Mouse (Mus musculus) c-Kit-positive CD71-negative TER-119-negative erythroid progenitor cells, embryonic 14.5 days (primary cell): ENCODE measurements around the gene Itsn1.

Experiments used
- DNase-seq: peaks from one replicate; pipeline ENCODE4 v3.0.0-alpha.2; 2013; ENCODE audit warnings: low read depth

Gene Itsn1

DNA sequence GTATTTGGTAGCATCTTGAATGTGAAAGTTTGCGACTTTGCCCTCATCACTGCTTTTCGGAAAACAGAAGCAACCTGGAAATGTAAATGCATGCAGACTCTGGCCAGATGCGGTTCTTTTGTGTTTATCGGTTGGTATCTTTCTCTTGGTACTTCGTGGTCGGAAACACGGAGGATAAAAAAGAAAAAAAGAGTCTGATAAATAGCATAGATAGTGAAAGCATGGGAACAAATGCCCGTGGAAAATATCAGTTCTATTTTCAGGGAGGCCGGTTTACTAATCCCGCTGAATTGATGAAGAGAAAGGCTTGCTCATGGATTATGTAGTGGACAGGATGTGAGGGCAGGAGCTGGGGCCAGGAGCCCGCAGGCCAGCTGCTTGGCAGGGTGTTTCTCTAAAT is 1.4 kb downstream of the Itsn1 start:
- no peak for DNase-seq

DNA sequence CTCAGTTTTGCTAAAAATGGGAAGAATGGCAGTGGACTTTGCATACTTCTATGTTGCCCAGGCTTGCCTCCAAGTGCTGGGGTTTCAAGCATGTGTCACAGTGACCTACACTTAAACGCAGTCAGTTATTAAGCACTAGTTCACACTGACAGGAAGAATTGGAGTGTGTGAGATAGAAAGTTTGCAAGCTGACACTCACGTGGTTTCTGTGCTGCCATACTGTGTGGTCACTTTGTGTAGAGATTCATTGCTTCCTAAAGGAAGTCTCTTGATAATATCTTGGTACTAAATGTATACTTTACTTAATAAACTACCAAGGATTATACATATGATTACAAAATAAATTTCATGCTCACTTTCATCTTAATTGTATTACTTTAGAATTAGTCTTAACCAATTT is 3.7 kb downstream of the Itsn1 start:
- no peak for DNase-seq

DNA sequence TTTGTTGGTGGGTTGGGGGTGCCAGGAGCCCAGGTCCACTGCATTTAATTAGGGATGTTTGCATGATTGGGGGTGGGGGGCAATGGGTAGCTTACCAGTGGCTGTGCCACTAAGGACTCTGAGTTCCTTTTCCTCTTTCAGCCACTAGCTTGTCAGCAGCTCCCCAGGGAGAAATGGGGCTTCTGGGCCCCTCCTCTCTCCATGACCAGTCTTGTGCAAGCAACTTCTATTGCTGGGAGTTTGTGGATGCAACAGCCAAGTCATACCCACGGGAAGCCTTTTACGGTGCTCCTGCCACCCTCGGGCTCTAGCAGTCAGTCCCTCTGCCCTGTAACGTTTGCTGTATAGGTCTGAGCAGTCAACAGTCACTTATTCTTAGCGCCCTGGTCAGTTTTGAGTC is 5.7 kb downstream of the Itsn1 start:
- no peak for DNase-seq

DNA sequence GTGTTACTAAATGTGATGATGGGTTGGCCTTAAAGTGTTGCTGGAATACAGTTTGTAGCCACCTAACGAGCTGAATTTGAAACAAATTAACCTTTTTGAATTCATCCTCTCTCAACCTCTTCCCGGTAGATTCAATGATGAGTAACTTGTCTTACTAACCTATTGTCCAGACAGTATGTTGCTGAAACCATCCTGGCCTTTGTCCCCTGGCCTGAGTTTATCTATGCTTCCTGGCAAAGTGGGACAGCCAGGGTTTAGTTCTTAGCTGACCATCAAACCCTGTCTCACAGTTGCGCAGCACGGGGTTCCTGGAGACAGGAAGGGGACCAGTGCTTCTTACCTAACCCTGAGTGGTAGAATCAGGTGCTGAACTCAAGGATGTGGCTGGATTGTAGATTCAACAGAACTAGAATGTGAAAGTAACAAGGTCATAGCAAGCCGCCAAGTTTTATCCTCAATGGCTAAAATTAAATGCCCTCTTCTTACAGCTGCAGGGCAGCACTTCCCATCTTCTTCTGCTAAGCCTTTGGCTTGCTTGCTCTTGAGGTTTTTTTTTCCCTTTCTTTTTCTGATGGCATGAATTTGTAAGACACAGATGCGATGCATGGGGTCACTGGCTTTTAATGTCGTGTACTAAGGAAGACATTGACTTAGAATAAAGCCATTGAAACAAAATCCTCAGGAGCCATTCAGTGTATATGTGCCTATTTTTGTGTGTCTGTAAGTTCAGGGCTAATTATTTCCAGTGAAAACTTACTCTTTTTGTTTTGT is 7.2 kb downstream of the Itsn1 start:
- no peak for DNase-seq

DNA sequence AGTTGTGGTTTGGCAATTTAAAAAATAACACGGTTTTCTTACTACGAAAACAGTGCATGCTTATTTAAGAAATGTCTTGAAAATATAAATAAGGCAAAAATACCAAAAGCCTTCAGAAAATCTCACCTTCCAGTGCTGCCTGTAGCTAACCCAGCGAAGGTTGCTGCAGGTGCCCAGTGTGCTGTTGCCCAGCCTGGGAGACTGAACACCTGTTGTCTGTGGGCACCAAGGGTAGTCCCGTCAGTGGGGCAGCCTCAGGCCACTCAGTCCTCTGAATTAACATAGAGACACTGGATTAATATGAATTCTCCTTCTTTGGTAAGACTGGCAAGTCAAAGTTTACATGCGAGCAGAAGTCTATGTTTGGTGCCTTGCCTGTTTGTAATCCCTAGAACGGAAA is 9.4 kb downstream of the Itsn1 start:
- no peak for DNase-seq

DNA sequence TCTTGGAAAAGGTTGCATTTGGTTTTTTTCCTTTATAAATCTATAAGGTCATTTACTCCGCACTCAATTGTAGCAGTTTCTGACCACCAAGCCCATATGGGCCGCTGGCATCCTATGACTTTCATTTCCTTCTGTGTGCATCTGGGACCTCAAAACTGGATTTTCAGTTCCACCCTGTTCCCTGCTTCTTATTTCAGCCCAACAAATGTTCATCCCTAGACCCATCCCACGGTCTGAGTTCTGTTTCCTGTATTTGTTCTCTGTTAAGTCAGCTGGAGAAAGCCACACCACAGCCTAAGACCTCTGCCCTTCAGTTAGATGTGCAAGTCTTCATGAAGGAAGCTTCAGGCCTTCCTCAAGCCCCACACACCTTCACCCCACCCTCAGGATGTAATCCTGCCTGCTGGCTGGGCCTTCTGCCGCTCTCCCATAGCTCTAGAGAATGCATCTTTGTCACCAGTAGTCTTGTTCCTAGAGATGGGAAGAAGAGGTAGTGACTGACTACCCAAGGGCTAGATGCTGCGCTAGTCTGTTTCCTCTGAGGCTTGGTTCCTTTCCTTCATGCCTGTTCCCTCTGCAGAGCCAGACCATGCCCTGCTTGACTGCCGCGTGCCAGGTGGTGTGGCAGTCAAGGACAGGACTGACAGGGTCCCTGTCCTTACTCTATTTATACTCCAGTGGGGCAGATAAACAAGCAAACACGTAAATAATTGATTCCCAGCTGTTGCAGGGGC is 11.3 kb downstream of the Itsn1 start:
- no peak for DNase-seq

DNA sequence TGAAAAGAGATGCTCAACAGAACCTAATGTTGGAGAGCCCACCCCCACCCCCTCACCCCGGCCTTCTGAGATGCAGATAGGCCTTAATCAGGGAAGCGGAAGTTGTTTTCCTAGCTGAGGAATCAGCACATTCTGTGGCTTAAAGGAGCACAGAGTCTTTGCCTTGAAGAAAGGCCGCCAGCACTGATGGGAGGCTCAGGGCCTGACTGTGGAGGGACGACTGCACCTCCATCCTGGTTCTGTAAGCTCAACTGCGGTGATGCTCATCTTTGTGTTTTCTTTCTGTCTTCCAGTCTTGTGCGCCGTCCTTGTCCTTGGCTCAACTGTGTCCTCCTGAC is 11.8 kb downstream of the Itsn1 start:
- no peak for DNase-seq

DNA sequence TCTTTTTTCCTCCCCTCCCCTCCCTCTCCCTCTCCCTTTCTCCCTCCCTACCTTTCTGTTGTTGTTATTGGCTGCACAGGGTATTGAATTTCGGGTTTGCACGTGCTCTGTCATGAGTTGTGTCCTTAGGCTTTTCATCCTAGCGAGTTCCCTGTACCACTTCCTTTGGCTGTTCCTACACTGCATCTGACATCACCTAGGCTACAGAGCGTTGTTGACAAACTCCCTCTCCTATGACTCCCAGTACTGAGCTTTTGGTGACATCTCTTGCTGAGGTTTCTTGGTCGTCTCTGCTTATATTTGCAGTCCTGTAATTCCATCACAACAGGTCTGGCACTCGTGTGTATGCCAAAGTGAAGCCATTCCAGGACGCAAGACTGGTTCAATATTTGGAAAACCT is 14.0 kb downstream of the Itsn1 start:
- DNase-seq, result no peak

DNA sequence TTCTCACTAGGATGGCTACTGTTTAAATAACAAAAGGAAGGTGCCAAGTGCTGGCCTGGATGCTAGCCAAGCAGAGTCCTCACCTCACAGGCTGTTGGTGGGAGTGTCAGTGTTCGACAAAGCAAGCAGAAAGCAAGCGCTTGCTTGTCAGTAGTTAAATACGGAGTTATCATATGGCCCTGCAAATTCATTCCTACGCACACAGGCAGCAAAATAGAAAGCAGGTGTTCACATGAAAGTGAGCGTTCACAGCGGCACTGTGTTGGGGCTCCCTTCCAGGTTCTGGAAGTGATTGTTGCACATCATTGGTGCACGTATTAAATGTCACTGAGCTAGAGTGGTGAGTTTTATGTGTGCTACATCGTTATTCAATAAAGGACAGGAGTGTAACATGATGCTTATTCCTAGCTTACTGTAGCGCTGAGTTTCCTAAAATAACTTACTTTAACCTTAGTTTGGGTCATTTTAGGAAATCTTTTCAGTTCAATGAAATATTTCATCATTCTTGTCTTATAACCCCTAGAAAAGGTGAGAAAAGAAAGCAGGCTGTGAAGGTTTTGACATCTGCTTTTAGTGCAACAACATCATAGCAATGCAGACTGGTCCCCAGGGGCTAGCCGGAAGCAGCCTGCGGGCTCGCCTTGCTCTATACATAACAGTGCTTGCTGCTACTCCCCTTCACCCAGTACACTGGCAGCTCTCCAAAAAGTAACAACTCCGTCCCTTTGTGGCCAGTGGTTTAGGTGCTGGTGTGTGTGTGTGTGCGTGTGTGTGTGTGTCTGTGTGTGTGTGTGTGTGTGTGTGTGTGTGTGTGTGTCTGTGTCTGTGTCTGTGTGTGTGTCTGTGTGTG is 17.2 kb downstream of the Itsn1 start:
- no peak for DNase-seq

DNA sequence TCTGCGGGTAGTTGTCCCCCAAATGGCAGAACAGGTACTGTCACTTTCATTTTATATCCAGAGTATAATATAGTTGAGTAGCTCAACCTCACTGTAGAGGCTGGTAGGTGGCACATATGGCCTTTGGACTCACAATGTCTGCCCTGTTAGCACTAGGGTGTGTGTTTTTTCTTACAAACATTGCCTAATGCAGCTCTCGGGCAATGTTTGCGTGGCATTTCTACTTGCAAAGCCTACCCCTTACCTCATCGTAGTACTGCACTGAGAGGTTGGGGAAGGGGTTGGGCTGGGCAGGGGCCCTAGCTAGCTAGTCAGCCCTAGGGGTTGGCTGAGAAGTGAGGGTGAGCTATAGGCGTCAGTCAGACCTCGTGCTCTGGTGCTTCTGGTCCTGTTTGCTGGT is 18.5 kb downstream of the Itsn1 start:
- DNase-seq, result no peak

DNA sequence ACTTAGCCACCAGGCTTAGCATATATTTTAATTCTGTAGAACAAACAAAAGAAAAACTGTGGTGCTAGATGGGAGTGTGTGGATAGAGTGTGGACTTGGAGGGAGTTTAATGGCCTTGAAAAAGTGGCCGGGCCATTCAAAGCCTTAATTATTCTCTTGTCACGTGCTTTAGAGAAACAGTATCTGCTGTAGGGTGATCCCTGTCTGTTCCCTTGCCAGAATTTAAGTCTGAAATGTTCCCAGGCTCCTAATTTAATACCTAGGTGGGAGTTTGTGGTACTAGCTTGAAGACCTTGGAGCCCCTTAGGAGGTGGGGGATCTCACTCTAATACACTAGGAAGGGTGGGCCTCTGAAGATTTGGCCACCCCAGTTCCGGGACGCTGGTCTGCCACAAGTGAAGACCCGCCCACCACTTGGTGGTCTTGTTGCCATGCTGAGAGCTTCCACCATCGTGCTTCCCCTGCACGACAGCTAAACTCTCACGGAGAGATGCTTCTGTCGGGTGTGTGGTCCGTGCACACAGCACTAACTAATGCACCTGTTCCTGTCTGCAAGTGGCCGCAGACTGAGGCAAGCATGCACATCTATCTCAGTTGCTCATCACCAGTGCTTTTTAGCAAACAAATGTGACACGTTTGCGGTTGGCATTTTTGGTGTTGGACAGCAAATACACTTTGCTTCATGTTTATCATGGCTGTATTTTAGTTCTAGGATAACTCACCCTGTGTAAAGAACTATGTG is 22.7 kb downstream of the Itsn1 start:
- no peak for DNase-seq

DNA sequence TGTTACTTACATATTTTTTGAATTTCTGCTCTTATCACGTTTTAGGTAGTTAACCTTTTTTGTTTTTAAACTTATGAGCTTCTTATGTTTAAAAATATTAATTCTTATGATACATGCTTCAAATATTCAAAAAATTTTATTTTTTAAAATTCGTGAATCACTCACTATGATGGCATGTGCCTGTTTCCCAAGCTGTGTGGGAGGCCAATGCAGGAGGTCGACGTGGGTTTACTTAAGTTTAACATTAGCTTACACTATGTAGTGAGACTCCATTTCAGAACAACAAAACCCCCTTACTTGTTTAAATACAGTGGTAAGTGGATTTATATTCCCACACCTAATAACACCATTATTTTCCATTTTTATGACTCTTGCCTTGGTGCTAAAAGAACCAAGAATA is 24.5 kb downstream of the Itsn1 start:
- no peak for DNase-seq

DNA sequence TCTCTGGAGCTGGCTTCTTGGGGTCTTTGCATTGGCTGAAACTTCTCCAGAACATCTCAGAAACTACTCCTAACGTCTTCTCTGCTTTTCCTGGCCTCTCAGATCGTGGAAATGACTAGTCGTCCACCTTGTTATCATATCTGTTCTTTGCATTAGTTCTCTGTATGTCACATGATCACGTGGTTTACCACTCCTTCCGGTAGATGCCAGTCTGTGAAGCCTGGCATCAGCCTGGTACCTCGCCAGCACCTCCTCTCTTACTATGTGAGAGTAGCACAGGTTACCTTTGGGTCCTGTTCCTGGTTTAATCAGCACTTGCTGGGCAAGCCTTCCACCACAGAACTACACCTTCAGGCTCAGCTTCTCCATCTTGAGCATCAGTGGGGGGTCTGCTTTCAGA is 25.9 kb downstream of the Itsn1 start:
- DNase-seq, result no peak

DNA sequence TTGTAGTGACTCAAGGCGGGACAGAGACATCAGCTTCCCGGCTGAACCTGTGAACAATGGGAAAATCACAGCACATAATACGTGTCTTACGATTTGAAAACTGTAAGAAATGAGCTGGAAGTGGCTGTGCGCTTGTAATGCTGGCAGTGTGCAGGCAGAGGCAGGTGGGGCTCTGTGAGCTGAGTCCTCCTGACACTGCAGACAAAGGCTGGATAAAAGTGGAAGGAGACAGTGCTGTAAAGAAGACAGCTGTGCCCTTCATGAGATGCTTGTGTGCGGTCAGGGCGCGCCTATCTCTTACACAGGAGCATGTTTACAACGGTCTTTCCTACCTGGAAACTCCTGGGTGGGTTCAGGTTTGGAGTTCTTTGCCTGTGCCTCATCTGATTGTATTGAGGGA is 32.1 kb downstream of the Itsn1 start:
- DNase-seq, result no peak

DNA sequence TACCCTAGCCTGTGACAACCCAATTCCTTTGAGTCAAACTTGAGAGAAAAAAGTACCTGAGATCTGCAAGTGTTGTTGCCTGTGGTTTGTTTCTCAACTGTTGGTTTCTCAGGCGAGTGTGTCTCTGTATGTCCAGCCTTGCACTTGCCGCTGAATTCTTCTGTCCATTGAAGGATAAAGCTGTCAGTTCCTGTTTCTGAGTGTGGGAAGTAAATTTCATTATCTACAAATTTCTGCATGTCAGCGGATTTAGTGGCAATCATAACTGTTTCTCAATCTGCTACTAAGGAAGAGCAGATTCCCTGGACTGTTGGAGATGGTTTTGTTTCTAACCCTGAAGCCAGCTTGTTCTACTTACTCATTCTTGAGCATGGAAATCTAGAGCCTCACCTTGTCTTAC is 32.7 kb downstream of the Itsn1 start:
- no peak for DNase-seq

DNA sequence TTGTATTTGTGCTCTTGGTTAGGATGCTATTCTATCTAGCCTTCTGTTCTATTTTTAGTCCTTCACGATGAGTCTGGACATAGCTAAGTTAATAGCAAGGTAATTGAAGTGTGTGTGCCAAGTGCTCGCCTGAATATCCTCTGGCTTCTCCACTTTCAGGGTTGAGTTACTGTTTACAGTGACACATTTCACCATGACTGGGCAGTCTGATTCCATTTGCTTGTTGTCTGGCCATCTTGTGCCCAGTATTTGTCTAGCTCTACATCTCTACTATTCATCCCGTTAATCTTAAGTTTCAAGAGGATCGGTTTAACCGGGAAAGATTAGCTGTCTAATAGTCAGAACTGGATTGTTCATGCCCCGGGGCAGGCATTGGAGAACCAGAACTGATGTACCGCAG is 33.4 kb downstream of the Itsn1 start:
- no peak for DNase-seq

DNA sequence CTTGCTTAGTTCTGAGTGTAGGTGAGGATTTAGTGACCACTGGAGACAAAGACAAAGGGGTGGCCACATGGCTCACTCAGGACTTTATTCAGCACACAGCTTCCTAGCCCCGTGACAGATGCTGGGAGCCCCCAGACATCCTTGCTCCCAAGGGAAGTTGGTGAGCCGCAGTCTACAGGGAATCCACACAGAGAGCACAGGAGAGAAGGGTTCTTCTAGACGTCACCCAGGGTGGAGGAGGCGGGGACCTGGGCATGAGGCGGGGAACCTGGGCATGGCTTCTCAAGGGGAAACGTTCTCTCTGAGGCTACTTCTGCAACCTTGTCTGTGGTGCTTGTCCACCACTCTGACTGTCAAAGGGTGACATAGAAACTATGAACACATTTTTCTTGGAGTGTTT is 34.9 kb downstream of the Itsn1 start:
- DNase-seq, result no peak

DNA sequence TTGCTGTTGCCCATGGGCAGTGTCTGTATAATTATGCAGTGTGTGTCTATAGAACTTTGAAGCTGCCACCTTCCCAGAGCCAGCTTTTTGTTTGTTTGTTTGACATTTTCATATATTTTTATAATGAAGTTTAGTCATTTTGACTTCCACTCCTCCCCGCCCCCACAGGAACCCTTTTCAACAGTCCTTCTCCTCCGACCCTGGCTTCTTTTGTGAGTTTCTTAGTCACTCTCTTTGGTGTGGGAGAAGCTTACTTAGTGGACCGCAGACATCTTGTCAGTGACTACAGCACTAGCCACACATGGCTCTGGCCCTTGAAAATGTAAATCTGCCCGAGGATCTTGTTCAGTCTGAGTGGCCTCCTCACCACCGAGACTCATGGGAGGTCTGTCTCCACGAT is 35.3 kb downstream of the Itsn1 start:
- DNase-seq, result no peak

DNA sequence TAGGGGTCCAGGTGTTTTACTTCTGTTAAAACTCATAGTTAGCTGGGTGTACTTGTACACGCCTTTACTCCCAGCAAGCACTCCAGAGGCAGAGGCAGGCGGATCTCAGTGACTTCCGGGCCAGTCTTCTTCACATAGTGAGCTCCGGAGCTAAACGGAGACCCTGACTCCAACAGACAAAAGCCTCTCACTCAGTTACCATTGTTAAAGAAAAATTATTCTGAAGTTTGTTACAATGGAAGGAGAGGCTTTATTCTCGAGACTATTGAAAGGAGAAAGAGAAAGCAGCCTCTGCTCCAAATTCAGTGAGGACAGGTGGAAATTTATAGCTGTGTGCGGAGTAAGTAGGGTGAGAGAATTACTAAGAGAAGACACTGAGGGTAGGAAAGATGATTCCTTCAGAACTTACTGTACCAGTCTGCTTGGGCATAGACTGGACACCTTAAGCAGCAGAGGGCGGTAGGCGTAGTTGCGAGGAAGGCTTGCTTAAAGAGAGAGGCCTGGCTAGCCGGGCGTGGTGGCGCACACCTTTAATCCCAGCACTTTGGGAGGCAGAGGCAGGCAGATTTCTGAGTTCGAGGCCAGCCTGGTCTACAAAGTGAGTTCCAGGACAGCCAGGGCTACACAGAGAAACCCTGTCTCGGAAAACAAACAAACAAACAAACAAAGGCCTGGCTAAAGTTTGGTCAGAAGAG is 36.2 kb downstream of the Itsn1 start:
- DNase-seq, result no peak

DNA sequence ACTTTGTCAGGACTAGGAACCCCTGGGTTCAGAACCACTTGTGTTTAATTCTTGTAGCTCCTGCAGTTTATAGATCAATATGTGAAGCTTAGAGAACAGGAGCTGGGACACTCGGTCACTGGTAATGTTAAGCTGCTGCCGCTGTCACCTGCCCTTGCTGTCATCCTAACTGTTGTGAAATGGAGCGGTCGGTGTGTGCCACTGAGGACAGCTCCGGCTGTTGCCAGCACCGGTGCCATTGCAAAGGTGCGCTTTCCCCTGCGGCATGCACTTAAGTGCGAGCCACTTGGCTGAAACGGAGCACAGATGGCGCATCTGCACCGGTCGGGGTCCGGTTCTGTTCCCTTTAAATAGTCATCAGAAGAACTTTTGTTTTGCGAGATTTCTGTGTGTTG is 36.7 kb downstream of the Itsn1 start:
- no peak for DNase-seq

DNA sequence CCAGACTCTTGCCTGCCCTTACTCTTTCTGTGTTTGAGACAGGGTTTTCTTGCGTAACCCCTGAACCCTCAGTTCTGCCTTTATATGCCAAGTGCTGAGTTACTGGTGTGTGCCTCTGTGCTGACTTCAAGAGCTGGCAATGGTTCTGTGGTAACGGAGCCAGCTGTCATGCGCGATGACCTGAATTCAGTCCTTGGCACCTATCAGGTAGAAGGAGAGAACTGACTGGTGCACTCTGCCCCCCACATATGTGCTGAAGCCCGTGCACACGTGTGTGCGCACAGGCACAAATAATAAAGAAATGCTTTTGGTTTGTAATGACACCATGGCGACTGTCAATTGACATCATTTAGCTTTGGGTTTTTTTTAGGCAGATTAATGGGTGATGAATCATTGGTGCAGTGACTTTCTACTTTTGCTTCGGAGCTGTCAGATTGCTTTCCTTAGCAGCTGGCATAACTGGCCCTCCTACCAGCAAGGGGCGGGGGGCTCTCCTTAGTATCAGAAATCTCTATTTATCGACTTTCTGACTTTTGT is 38.2 kb downstream of the Itsn1 start:
- DNase-seq, result no peak

DNA sequence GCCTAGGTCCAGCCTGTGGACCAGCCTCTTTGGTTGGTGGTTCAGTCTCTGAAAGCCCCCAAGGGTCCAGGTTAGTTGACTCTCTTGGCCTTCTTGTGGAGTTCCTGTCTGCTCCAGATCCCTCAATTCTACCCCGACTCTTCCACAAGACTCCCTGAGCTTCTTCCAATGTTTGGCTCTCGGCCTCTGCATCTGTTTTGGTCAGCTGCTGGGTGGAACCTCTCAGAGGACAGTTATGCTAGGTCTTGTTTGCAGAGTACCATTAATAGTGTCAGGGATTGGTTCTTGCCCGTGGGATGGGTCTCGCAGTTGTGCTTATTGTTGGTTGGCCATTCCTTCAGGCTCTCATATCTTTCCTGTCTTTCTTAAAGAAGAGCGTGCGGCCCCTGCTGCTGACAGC is 39.5 kb downstream of the Itsn1 start:
- DNase-seq, result no peak
